Mouse (Mus musculus) intestine, postnatal 0 days (tissue): Measurements from ENCODE around the gene Fam193b. TPM values are rescaled to one million over a fixed set of nuclear protein-coding genes. Genes with fewer than 3 reads are reported as not detected.

ENCODE experiments used
- ATAC-seq: fragments of 200-750 bp; cut with Nextera tagmentation; 2 replicates; pipeline ENCODE4 v1.8.0; 2017; ENCODE audit warnings: mild to moderate bottlenecking, moderate TSS enrichment, moderate library complexity
- H3K27ac ChIP-seq: fragments of 300-500 bp; sonication (generic); 2 replicates; pipeline ENCODE4 v1.5.1; 2014; ENCODE audit warnings: mild to moderate bottlenecking, low read depth, low read length, moderate library complexity
- H3K27me3 ChIP-seq: fragments of 300-500 bp; sonication (generic); replicated peaks from 2 replicates; pipeline ENCODE4 v1.6.1; 2014; ENCODE audit warnings: low read length, mixed read lengths; ENCODE audit not compliant: control insufficient read depth, insufficient read depth
- H3K36me3 ChIP-seq: fragments of 300-500 bp; sonication (generic); 2 replicates; pipeline ENCODE4 v1.6.1; 2014; ENCODE audit warnings: mild to moderate bottlenecking, moderate library complexity; ENCODE audit not compliant: control insufficient read depth, insufficient read depth
- H3K4me1 ChIP-seq: fragments of 300-500 bp; sonication (generic); replicated peaks from 2 replicates; pipeline ENCODE4 v1.6.1; 2014; ENCODE audit warnings: antibody characterized with exemption, low read length, mixed read lengths; ENCODE audit not compliant: control insufficient read depth, insufficient read depth
- H3K4me2 ChIP-seq: fragments of 300-500 bp; sonication (generic); replicated peaks from 2 replicates; pipeline ENCODE4 v1.6.1; 2014; ENCODE audit warnings: low read depth, mild to moderate bottlenecking, moderate library complexity
- H3K4me3 ChIP-seq: fragments of 300-500 bp; sonication (generic); 2 replicates; pipeline ENCODE4 v1.5.1; 2014; ENCODE audit warnings: low read depth, low read length
- H3K9ac ChIP-seq: fragments of 300-500 bp; sonication (generic); 2 replicates; pipeline ENCODE4 v1.6.1; 2014; ENCODE audit warnings: mild to moderate bottlenecking, low read depth, low read length
- H3K9me3 ChIP-seq: fragments of 300-500 bp; sonication (generic); 2 replicates; pipeline ENCODE4 v1.6.1; 2016; ENCODE audit warnings: mixed run types; ENCODE audit not compliant: control insufficient read depth
- CTCF ChIP-seq: sonication (generic); IDR thresholded peaks from 2 replicates; pipeline ENCODE4 v1.5.1; 2016; ENCODE audit warnings: low read depth, mild to moderate bottlenecking, control low read depth, antibody characterized with exemption, moderate library complexity
- WGBS: fragments of 180-500 bp; shearing (Covaris S2); extraction: QIAGEN DNeasy Blood & Tissue Kit; methylation state at CpG from one replicate; pipeline ENCODE4 v1.1.7; 2014; 5-methylcytosine and 5-hydroxymethylcytosine counted together
- polyA plus RNA-seq: library from polyadenylated mRNA; unstranded; fragments of >200 nt; fragmentation: Nextera tagmentation; extraction: Ambion mirVana; gene quantifications from 2 replicates; pipeline ENCODE4 v1.2.1, GENCODE M21; 2015

Fam193b gene
- 10.3 and 12.3 TPM in 2 replicates for polyA plus RNA-seq

DNA sequence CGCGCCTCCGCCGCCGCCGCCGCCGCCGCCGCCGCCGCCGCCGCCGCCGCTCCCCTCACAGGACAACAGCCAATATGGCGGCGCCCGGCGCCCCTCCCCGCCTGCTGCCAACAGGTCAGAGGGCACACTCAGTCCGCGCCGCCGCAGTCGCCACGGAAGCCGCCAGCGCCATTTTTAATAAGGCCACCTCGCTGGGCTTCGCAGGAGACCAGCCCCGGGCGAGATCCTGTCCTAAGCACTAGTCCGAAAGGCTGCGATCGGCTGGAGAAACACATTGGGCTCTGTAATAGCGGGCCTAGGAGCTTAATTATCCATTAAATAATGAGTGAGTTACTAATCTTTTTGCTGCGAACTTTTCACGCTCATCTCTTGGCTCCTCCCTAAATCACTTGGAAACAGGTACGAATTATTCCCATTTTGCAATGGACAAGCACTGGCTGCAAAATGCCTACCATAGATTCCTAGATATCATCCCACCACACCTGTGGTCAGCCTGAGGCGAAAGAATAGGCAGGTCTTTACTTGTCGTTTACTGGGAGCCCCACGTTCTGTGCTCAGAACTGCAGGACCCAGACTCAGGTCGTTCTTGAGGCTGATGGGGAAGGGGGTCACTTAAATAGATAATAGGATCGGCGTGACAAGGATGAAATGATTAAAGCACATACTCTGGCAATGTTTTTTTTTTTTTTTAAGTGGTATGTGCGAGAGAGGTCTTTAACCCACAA is at the start of gene Fam193b:
Gene Fam193b, minus strand, starts transcription at position 94 of the 725 bp plus-strand sequence.
- TF ChIP-seq CTCF, result no peak
- WGBS, result 2% methylated on average over 40 of the region's 47 CpGs
- ATAC-seq, result peak; percentile 92

DNA sequence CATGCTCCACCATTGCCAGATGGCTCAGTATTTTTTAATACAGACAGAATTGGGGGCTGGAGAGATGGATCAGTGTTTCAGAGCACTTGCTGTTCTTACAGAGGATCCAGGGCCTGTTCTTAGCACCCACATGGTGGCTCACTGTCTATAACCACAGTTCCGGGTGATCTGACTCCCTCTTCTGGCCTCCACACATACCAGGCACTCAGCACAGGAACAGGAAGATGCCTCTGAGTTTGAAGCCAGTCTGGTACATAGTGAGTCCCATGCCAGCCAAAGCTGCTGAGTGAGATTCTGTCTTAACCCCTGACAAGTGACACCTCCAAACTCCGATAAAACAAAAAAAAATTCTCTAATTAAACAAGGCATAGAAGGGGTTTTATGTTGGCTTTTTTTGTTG is 49.4 kb upstream of the Fam193b start:
- Histone ChIP-seq H3K4me3 (no peak overlapping the region), H3K9me3 (no peaks in the 10 kb centered on the region), H3K27ac (no peak overlapping the region), H3K9ac (no peak overlapping the region), H3K4me2 (no peak overlapping the region), H3K36me3 (0 out of 2 replicates have a peak, but pooled peaks cover 5% of the 10 kb centered on the region), H3K27me3 (no peaks in the 10 kb centered on the region), H3K4me1 (no peaks in the 10 kb centered on the region)
- no peak for ATAC-seq
- 83% methylated on average over 2 of the region's 2 CpGs for WGBS
- TF ChIP-seq CTCF, result no peak

More for the DNA sequence above, at the start of gene Fam193b:
- Histone ChIP-seq H3K4me2 (peak within 1 kb of the TSS; percentile 89), H3K27ac (peak within 1 kb of the TSS; percentile 77), H3K4me3 (peak within 1 kb of the TSS; percentile 93), H3K9ac (peak within 1 kb of the TSS; percentile 90), H3K9me3 (no peaks in the 10 kb centered on the region), H3K4me1 (no peaks in the 10 kb centered on the region), H3K36me3 (peaks cover 6% of the 10 kb centered on the region; the same call in 1 of the 2 replicates), H3K27me3 (no peaks in the 10 kb centered on the region)

DNA sequence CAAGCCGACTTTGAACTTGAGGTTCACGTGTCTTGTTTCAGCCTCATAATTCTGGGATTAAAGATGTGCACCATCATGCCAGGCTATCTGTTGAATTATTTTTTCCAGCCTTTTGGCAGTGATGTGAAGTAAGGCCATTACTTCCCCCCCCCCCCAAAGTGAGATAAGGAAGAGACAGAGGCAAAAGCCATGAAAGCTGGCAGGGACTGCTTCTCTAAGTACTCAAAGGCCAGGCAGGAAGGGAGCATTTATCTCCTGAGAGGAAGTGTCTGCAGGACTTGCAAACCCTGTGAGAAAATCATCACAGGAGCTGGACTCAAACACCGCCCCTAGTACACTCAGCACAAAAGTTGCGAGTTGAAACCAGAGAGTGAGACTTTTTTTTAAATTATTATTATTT is 48.4 kb upstream of the Fam193b start:
- Histone ChIP-seq H3K4me3 (no peak overlapping the region), H3K4me2 (no peak overlapping the region), H3K9me3 (no peaks in the 10 kb centered on the region), H3K9ac (no peak overlapping the region), H3K27ac (no peak overlapping the region), H3K4me1 (no peaks in the 10 kb centered on the region), H3K27me3 (no peaks in the 10 kb centered on the region), H3K36me3 (no peaks in the 10 kb centered on the region)
- TF ChIP-seq CTCF, result no peak
- no peak for ATAC-seq
- 76% methylated on average over 4 of the region's 4 CpGs for WGBS

DNA sequence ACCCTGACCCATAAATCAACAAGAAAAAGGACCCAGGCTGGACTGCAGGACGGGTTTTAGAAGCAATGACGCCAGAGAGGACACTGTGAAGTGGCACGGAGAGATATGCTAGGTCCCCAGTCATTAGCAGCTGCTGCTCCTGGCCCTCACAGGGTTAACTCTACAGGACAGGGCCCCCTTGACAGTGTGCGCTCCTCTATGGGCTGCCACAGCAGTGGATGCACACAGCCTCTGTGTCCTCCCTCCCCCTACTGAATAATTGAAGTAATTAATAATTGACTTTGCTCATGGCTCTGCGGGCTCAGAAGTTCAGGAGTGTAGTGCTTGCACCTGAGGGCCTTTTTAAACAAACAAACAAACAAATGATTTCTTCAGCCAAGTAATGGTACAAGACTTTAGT is 42.6 kb upstream of the Fam193b start:
- Histone ChIP-seq H3K36me3 (peaks cover 22% of the 10 kb centered on the region), H3K4me3 (no peak overlapping the region), H3K4me1 (no peaks in the 10 kb centered on the region), H3K9ac (no peak overlapping the region), H3K4me2 (no peak overlapping the region), H3K27ac (no peak overlapping the region), H3K9me3 (no peaks in the 10 kb centered on the region), H3K27me3 (no peaks in the 10 kb centered on the region)
- ATAC-seq, result peak; percentile 25; the same call in 1 of the 2 replicates
- WGBS, result 35% methylated on average over 5 of the region's 5 CpGs
- no peak for TF ChIP-seq CTCF

DNA sequence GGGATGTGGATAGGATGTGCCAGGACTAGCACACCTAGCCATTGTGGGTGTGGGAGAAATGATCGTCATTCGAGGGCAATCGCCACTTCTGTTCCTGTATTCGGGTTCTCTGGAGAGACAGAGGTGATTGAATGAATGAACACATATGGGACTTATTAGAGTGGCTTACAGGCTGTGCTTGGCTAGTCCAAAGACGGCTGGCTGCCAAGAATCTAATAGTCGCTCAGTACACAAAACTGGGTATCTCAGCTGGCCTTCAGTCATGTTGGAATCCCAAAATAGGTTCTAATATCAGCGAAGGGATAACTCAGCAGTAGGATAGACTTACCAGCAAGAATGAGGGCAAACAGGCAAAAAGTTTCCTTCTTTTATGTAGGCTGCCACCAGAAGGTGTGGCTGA is 41.1 kb upstream of the Fam193b start:
- Histone ChIP-seq H3K4me2 (no peak overlapping the region), H3K9me3 (no peaks in the 10 kb centered on the region), H3K4me3 (no peak overlapping the region), H3K27me3 (no peaks in the 10 kb centered on the region), H3K36me3 (peaks cover 35% of the 10 kb centered on the region), H3K27ac (no peak overlapping the region), H3K9ac (no peak overlapping the region), H3K4me1 (no peaks in the 10 kb centered on the region)
- no peak for TF ChIP-seq CTCF
- 90% methylated on average over 7 of the region's 7 CpGs for WGBS
- no peak for ATAC-seq

DNA sequence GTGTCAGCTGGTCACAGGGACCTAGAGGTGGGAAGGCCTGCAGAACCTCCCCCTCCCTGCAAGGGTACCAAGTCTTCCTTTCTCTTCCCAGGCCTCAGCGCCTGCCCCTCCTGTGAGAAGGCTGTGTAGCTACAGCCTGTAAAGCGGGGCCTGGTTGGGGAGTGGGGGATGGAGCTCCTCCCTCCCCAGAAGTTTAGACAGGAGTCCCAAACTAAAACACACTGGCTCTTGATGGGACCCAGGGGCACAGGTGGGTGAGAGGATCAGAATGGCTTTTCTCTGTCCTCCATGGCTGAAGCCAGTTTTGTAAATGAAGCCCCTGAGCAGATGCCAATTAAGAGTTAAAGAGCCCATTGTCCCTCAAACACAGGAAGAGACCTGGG is 36.7 kb upstream of the Fam193b start:
- H3K4me3 ChIP-seq, result no peak overlapping the region
- H3K27me3 ChIP-seq, result no peaks in the 10 kb centered on the region
- H3K36me3 ChIP-seq, result peaks cover 53% of the 10 kb centered on the region
- H3K27ac ChIP-seq, result no peak overlapping the region
- ATAC-seq, result no peak
- no peak for TF ChIP-seq CTCF
- H3K4me2 ChIP-seq, result no peak overlapping the region
- no peaks in the 10 kb centered on the region for H3K9me3 ChIP-seq
- H3K4me1 ChIP-seq, result no peaks in the 10 kb centered on the region
- 93% methylated on average over 2 of the region's 2 CpGs for WGBS
- H3K9ac ChIP-seq, result no peak overlapping the region
